Mouse (Mus musculus) lung, embryonic 16.5 days (tissue): Measurements from ENCODE around the gene Ssh2. TPM values are rescaled to one million over a fixed set of nuclear protein-coding genes. Genes with fewer than 3 reads are reported as not detected.

ENCODE experiments used
- ATAC-seq: fragments of 200-750 bp; cut with Nextera tagmentation; 2 replicates; pipeline ENCODE4 v1.8.0; 2017; ENCODE audit warnings: low read depth, mild to moderate bottlenecking, moderate library complexity
- H3K27ac ChIP-seq: fragments of 300-500 bp; sonication (generic); 2 replicates; pipeline ENCODE4 v1.5.1; 2014; ENCODE audit warnings: mild to moderate bottlenecking, control low read depth, low read length
- H3K27me3 ChIP-seq: fragments of 300-500 bp; sonication (generic); 2 replicates; pipeline ENCODE4 v1.6.1; 2014; ENCODE audit warnings: low read depth, low read length, mixed read lengths; ENCODE audit not compliant: control insufficient read depth, insufficient read depth
- H3K36me3 ChIP-seq: fragments of 300-500 bp; sonication (generic); 2 replicates; pipeline ENCODE4 v1.6.1; 2014; ENCODE audit warnings: low read length; ENCODE audit not compliant: control insufficient read depth, insufficient read depth
- H3K4me1 ChIP-seq: fragments of 300-500 bp; sonication (generic); replicated peaks from 2 replicates; pipeline ENCODE4 v1.6.1; 2014; ENCODE audit warnings: low read length, mixed read lengths; ENCODE audit not compliant: control insufficient read depth, insufficient read depth
- H3K4me2 ChIP-seq: fragments of 300-500 bp; sonication (generic); 2 replicates; pipeline ENCODE4 v1.6.1; 2014; ENCODE audit warnings: low read depth, low read length, control low read depth
- H3K4me3 ChIP-seq: fragments of 300-500 bp; sonication (generic); 2 replicates; pipeline ENCODE4 v1.5.1; 2014; ENCODE audit warnings: mild to moderate bottlenecking, low read length, control low read depth
- H3K9ac ChIP-seq: fragments of 300-500 bp; sonication (generic); 2 replicates; pipeline ENCODE4 v1.6.1; 2014; ENCODE audit warnings: low read length, control low read depth
- H3K9me3 ChIP-seq: fragments of 300-500 bp; sonication (generic); 2 replicates; pipeline ENCODE4 v1.6.1; 2016; ENCODE audit warnings: low read length; ENCODE audit not compliant: control insufficient read depth
- WGBS: fragments of 180-500 bp; shearing (Covaris S2); extraction: QIAGEN DNeasy Blood & Tissue Kit; methylation state at CpG from one replicate; pipeline ENCODE4 v1.1.7; 2014; 5-methylcytosine and 5-hydroxymethylcytosine counted together
- polyA plus RNA-seq: library from polyadenylated mRNA; unstranded; fragments of >200 nt; fragmentation: Nextera tagmentation; extraction: Ambion mirVana; gene quantifications from 2 replicates; pipeline ENCODE4 v1.2.1, GENCODE M21; 2015

The Ssh2 gene
- polyA plus RNA-seq, 1 experiment from 2014 or later, result 14.5 TPM

DNA sequence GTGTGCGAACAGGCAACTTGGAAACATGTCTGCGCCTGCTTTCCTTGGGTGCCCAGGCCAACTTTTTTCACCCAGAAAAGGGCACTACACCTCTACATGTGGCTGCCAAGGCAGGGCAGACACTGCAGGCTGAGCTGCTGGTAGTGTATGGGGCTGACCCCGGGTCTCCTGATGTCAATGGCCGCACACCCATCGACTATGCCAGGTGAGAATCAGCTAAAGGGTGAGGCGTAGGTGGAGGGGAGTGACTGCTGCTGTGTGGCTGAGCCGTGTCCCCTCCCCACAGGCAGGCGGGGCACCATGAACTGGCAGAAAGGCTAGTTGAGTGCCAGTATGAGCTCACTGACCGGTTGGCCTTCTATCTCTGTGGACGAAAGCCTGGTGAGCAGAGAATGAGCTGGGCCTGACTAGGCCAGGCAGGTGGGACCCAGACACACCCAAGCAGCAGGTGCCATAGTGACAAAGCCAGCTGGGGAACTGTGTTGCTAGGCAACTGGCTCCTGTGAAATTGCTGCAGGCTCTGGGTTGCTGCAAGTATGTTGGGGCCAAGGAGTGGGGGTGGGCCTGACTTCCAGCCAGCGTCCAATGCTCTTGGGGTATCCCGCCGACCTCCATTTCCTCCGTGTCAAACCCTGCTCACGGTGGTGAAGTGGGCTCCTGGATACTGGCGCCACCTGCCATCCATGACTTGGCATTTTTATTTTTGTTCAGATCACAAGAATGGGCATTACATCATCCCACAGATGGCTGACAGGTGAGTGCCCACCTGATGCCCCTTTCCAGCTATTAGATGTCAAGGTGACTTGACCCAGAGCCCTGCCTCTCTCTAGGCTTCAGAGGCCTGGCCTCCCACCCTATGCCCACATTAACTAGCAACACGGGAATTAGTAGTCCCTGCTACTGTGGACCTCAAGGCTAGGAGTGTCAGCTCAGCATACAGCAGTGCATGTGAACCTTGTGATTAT is 284.6 kb downstream of the Ssh2 start:
- Histone ChIP-seq H3K9me3 (no peaks in the 10 kb centered on the region), H3K4me2 (no peak overlapping the region), H3K36me3 (peaks cover 27% of the 10 kb centered on the region), H3K27ac (no peak overlapping the region), H3K4me1 (peaks cover 27% of the 10 kb centered on the region), H3K9ac (no peak overlapping the region), H3K4me3 (no peak overlapping the region), H3K27me3 (no peaks in the 10 kb centered on the region)
- 74% methylated on average over 17 of the region's 17 CpGs for WGBS
- no peak for ATAC-seq

DNA sequence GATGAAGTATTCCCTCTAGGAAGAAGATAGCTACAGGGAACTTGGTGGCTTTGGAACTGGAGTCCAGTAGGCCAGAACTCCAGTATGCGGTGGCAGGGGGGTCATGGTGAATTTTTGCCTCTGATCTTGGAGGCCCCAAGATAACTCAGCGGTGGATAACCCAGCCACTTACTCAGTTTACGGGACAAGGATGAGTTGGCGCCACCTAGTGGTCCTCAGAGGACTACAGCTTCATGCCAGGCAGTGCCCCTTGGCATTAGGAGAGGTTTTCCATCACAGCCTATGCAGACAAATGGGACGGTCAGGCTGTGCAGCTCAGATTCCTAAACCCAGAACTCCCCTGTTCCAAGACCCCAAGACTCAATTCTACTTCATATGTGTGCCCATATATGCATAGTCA is 285.3 kb downstream of the Ssh2 start:
- Histone ChIP-seq H3K9ac (no peak overlapping the region), H3K4me1 (peaks cover 25% of the 10 kb centered on the region), H3K27me3 (no peaks in the 10 kb centered on the region), H3K4me3 (no peak overlapping the region), H3K36me3 (peaks cover 30% of the 10 kb centered on the region), H3K4me2 (no peak overlapping the region), H3K27ac (no peak overlapping the region), H3K9me3 (no peaks in the 10 kb centered on the region)
- WGBS, result 19% methylated on average over 5 of the region's 5 CpGs
- ATAC-seq, result no peak

DNA sequence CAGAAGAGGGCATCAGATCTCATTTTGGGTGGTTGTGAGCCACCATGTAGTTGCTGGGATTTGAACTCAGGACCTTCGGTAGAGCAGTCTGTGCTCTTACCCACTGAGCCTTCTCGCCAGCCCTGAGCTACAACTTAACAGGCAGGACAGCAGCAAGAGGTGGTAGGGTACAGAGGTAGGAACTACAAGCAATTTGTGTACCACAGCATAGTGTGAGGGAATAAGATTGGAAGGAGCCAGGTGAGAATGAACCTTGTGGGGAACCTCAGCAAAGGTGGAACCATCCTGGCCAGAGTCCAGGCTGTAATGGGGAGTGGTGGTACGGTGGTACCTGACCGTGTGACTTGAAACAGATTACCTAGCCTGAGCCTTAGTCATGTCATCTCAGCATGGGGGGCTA is 285.9 kb downstream of the Ssh2 start:
- whole genome bisulfite sequencing, result 93% methylated on average over 4 of the region's 4 CpGs
- Histone ChIP-seq H3K9me3 (no peaks in the 10 kb centered on the region), H3K27ac (no peak overlapping the region), H3K4me2 (no peak overlapping the region), H3K4me3 (no peak overlapping the region), H3K36me3 (peaks cover 33% of the 10 kb centered on the region), H3K4me1 (peaks cover 21% of the 10 kb centered on the region), H3K27me3 (no peaks in the 10 kb centered on the region), H3K9ac (no peak overlapping the region)
- ATAC-seq, result no peak

DNA sequence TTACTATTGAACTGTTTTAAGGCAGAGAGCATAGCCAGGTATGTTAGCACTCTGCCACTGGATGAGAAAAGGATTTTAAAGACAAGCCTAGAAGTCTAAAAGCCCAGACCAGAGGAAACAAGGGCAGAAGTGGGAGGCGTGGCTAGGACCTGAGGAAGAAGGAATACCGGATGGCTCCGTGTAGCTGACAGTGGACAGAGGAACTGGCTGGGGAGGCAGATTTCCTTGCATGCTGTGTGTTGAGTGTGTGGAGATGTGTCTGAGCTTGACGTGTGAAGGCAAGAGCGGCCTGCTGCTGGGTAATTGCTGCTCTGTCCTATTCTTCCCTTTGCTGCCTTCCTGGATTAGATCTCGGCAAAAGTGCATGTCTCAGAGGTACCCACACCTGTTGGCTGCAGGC is 286.4 kb downstream of the Ssh2 start:
- WGBS, result 65% methylated on average over 6 of the region's 6 CpGs
- no peaks in the 10 kb centered on the region for H3K27me3 ChIP-seq
- no peak overlapping the region for H3K27ac ChIP-seq
- ATAC-seq, result no peak
- H3K4me2 ChIP-seq, result no peak overlapping the region
- no peak overlapping the region for H3K4me3 ChIP-seq
- no peaks in the 10 kb centered on the region for H3K9me3 ChIP-seq
- H3K36me3 ChIP-seq, result peaks cover 33% of the 10 kb centered on the region
- peaks cover 16% of the 10 kb centered on the region for H3K4me1 ChIP-seq
- no peak overlapping the region for H3K9ac ChIP-seq

DNA sequence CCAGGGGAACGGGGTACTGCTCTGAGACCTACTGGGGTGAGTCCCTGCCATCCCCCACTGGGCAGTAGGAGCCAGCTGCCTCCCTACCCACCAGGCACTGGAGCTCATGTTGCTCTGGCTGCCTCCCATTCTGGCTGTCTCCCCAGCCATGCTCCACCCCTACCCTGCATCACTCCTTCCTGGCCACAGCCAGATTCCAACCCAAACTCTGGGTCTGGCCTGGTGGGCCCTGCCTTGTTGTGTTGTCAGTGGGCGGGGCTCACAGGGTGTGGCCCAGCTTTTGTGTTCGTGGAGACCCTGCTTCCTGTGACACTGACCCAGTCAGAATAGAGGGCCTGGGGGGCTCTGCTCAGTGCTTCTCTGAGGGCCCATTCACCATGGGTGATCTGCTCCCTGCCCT is 287.4 kb downstream of the Ssh2 start:
- Histone ChIP-seq H3K4me2 (no peak overlapping the region), H3K36me3 (peaks cover 33% of the 10 kb centered on the region), H3K9me3 (no peaks in the 10 kb centered on the region), H3K4me1 (peaks cover 10% of the 10 kb centered on the region), H3K27me3 (no peaks in the 10 kb centered on the region), H3K4me3 (no peak overlapping the region), H3K27ac (no peak overlapping the region), H3K9ac (no peak overlapping the region)
- WGBS, result 59% methylated on average over 3 of the region's 3 CpGs
- peak; percentile 27 for ATAC-seq

DNA sequence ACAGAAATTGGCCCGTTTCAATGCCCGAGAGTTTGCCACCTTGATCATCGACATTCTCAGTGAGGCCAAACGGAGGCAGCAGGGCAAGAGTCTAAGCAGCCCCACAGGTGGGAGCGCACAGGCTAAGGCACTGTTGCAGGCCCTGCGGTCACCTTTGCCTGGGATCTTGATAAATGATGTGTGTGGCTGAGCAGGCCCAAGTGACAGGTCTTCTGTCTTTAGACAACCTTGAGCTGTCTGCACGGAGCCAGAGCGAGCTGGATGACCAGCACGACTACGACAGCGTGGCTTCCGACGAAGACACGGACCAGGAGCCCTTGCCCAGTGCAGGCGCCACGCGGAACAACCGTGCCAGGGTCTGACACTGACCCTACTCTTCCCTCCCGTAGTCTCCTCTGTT is 288.3 kb downstream of the Ssh2 start:
- Histone ChIP-seq H3K27ac (no peak overlapping the region), H3K4me2 (no peak overlapping the region), H3K4me1 (peaks cover 10% of the 10 kb centered on the region), H3K27me3 (no peaks in the 10 kb centered on the region), H3K9me3 (no peaks in the 10 kb centered on the region), H3K4me3 (no peak overlapping the region), H3K36me3 (peaks cover 33% of the 10 kb centered on the region), H3K9ac (no peak overlapping the region)
- WGBS, result 85% methylated on average over 19 of the region's 19 CpGs
- ATAC-seq, result no peak

DNA sequence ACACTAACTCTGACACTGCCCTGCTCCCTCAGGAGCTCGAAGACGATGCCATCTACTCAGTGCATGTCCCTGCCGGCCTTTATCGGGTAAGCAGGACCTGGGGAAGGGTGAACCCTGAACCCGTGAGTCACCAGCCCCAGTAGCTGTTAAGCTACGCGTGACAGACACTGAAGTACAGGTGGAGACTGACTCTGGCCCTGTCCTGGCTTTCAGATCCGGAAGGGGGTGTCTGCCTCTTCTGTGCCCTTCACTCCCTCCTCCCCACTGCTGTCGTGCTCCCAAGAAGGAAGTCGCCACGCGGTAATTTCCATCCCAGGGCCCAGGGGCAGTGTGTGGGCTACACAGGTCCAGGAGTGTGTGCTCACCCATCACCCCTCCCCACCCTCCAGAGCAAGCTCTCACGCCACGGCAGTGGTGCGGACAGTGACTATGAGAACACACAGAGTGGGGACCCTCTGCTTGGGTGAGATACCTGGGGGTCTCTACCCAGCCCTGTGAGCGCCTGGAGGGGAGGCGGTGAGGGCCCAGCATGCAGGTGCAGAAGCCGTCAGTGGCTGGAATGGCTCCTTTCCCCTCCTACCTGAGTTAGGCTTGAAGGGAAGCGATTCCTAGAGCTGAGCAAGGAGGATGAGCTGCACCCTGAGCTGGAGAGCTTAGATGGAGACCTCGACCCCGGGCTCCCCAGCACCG is 289.3 kb downstream of the Ssh2 start:
- ATAC-seq, result no peak
- WGBS, result 87% methylated on average over 22 of the region's 22 CpGs

DNA sequence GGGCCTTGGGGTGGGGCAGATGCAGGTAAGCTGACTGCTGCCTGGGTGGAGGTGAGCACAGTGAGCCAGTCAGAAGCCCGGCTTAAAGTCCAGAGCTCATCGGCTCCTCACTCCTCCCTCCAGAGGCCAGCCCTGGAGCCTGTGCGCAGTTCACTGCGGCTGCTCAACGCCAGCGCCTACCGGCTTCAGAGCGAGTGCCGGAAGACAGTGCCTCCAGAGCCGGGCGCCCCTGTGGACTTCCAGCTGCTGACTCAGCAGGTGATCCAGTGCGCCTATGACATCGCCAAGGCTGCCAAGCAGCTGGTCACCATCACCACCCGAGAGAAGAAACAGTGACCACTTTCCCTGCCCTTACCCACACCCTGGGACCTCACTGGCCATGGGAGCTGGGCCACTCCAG is 290.2 kb downstream of the Ssh2 start:
- Histone ChIP-seq H3K27me3 (no peaks in the 10 kb centered on the region), H3K36me3 (peaks cover 26% of the 10 kb centered on the region), H3K4me2 (no peak overlapping the region), H3K27ac (no peak overlapping the region), H3K9me3 (no peaks in the 10 kb centered on the region), H3K9ac (no peak overlapping the region), H3K4me3 (no peak overlapping the region), H3K4me1 (peaks cover 6% of the 10 kb centered on the region)
- ATAC-seq, result no peak
- 84% methylated on average over 14 of the region's 14 CpGs for WGBS

More for the DNA sequence above, 289.3 kb downstream of the Ssh2 start:
- Histone ChIP-seq H3K4me1 (peaks cover 9% of the 10 kb centered on the region), H3K4me3 (no peak overlapping the region), H3K27ac (no peak overlapping the region), H3K9ac (no peak overlapping the region), H3K36me3 (peaks cover 29% of the 10 kb centered on the region), H3K27me3 (no peaks in the 10 kb centered on the region), H3K4me2 (no peak overlapping the region), H3K9me3 (no peaks in the 10 kb centered on the region)

DNA sequence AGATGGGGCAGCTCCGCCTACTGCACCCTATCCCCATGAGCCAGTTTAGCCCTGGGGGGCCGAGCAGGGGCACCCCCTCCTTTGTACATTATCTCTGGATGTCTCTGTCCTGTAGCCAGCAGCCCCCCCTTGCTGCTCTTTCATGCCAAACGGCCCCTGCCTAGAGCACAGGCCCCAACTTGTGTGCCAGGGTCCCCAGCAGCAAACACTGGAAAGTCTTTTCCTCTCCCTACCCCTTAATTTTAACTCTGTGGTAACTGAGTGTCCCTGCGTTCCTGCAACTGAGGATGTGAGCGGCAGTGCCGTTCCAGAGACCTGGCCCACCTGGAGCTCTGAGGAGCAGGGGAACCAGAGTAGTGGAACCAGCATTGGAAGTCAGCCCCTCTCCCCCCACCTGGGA is 290.9 kb downstream of the Ssh2 start:
- Histone ChIP-seq H3K36me3 (peaks cover 26% of the 10 kb centered on the region), H3K4me3 (no peak overlapping the region), H3K9ac (no peak overlapping the region), H3K27me3 (no peaks in the 10 kb centered on the region), H3K27ac (no peak overlapping the region), H3K4me1 (peaks cover 11% of the 10 kb centered on the region), H3K9me3 (no peaks in the 10 kb centered on the region), H3K4me2 (no peak overlapping the region)
- WGBS, result 84% methylated on average over 6 of the region's 6 CpGs
- no peak for ATAC-seq
